Mouse (Mus musculus) brain, adult 2 months (tissue): ENCODE measurements at regions not wholly inside any gene's neighbourhood (a gene's known extent, or its start where the extent isn't known, plus 50 kb on each side); places are given as distances from the start of the nearest gene placed in this dataset.

Experiments
- DNase-seq: peaks from one replicate; pipeline ENCODE4 v3.0.0; 2011; ENCODE audit warnings: low read depth, low spot score

- DNase-seq: peak; percentile 94
These were observed 693.2 kb downstream of the Basp1 start for GRCm38 (mm10) chr15:24720346-24720745.

- DNase-seq: no peak
These were observed 731.4 kb downstream of the Basp1 start for GRCm38 (mm10) chr15:24682167-24682566.

GRCm38 (mm10) chr15:24648938-24649337, 764.6 kb downstream of the Basp1 start:
- DNase-seq: peak; percentile 47

- no peak for DNase-seq
These were observed 777.9 kb downstream of the Basp1 start for GRCm38 (mm10) chr15:24635620-24636019.

GRCm38 (mm10) chr15:24596242-24596641, 817.3 kb downstream of the Basp1 start:
- peak; percentile 77 for DNase-seq

- DNase-seq: peak; percentile 75
These were observed 824.6 kb downstream of the Basp1 start for GRCm38 (mm10) chr15:24588943-24589342.

- peak; percentile 64 for DNase-seq
These were observed 846.6 kb downstream of the Basp1 start for GRCm38 (mm10) chr15:24566981-24567380.

GRCm38 (mm10) chr15:24556806-24557205, 856.8 kb downstream of the Basp1 start:
- DNase-seq: no peak

GRCm38 (mm10) chr15:24550108-24550507, 863.5 kb downstream of the Basp1 start:
- peak; percentile 52 for DNase-seq

GRCm38 (mm10) chr15:24530065-24530464, 883.5 kb downstream of the Basp1 start:
- no peak for DNase-seq

- DNase-seq: peak; percentile 63
These were observed 886.2 kb downstream of the Basp1 start for GRCm38 (mm10) chr15:24527379-24527778.

GRCm38 (mm10) chr15:24513926-24514325, 899.6 kb downstream of the Basp1 start:
- no peak for DNase-seq

- peak; percentile 65 for DNase-seq
These were observed 911.5 kb downstream of the Basp1 start for GRCm38 (mm10) chr15:24501907-24502559.

- DNase-seq: no peak
These were observed 927.3 kb downstream of the Basp1 start for GRCm38 (mm10) chr15:24486235-24486634.

GRCm38 (mm10) chr15:24468239-24468638, 945.3 kb downstream of the Basp1 start:
- DNase-seq: peak; percentile 6

- DNase-seq: peak; percentile 68
These were observed 955.8 kb downstream of the Basp1 start for GRCm38 (mm10) chr15:24457726-24458125.

GRCm38 (mm10) chr15:24433083-24433482, 980.5 kb downstream of the Basp1 start:
- no peak for DNase-seq

GRCm38 (mm10) chr15:24429154-24429553, 984.4 kb downstream of the Basp1 start:
- DNase-seq: no peak

- DNase-seq: no peak
These were observed 991.1 kb downstream of the Basp1 start for GRCm38 (mm10) chr15:24422333-24422942.

- no peak for DNase-seq
These were observed 993.8 kb downstream of the Basp1 start for GRCm38 (mm10) chr15:24419736-24420135.

GRCm38 (mm10) chr15:24419186-24419585, 994.4 kb downstream of the Basp1 start:
- DNase-seq: no peak

- DNase-seq: peak; percentile 88
These were observed 1005.9 kb downstream of the Basp1 start for GRCm38 (mm10) chr15:24407691-24408090.

GRCm38 (mm10) chr15:24405305-24405704, 1008.3 kb downstream of the Basp1 start:
- DNase-seq: no peak
